In the genomic region with DNA sequence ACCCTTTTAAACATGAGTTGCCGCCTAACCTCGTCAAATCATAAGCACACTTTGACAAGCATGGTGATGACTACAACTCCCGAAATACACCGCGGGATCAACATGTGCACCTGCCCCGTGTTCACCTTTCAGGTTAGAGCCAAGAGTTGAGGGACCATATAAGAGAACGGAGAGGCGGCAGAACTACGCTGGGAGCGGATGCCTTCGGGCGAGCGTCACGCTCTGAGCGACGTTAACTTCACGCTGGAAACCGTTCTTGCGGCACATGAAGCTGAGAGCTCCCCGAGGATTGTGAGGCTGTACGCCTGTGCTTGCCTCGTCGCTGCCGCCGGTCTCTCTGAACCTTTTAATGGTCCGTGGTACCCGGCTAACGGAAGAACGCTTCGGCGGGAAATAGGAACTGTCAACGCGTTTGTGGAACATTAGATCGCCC, we compare ENCODE assay signal across 8 mouse cellular contexts. TPM values are rescaled to one million over a fixed set of nuclear protein-coding genes. Genes with fewer than 3 reads are reported as not detected.
DNase-seq lines count a peak whose midpoint lies in the region; ATAC-seq lines count a peak whose summit lies in the region.

No protein-coding gene starts in this region.

- ATAC-seq in hindbrain, embryonic 13.5 days (ENCODE audit: low FRiP score): peak; percentile 33

- peaks cover 21% of the 10 kb centered on the region for H3K4me1 ChIP-seq in hindbrain, embryonic 13.5 days (replicated peaks)

- H3K9ac ChIP-seq in hindbrain, embryonic 13.5 days: peak overlapping the region; percentile 99

- H3K9me3 ChIP-seq in hindbrain, embryonic 13.5 days: no peaks in the 10 kb centered on the region

- H3K27me3 ChIP-seq in hindbrain, embryonic 13.5 days: no peaks in the 10 kb centered on the region

- peak overlapping the region; percentile 98 for H3K27ac ChIP-seq in hindbrain, embryonic 13.5 days

- WGBS in hindbrain, embryonic 13.5 days: under 1% methylated on average over 34 of the region's 34 CpGs

- H3K36me3 ChIP-seq in hindbrain, embryonic 13.5 days: no peaks in the 10 kb centered on the region

- peak overlapping the region; percentile 84 for H3K4me2 ChIP-seq in hindbrain, embryonic 13.5 days

- H3K4me3 ChIP-seq in hindbrain, embryonic 13.5 days: peak overlapping the region; percentile 95

- peak; percentile 61 for DNase-seq in NIH3T3 (ENCODE audit: low read depth)
- DNase-seq in cerebellum, adult 9-10 months: peak; percentile 78
- DNase-seq in frontal cortex, postnatal 10 days (ENCODE audit: low spot score in 2 of 2): peak; percentile 48 to 51
- peak; percentile 53 to 61 for DNase-seq in layer of hippocampus, postnatal 36 days
- DNase-seq in lung, postnatal 25 days (ENCODE audit: low spot score): peak; percentile 73
- DNase-seq in retina, adult 2 months (ENCODE audit: low read depth, low spot score): peak; percentile 36
- DNase-seq in thymus, postnatal 25 days: peak; percentile 50

RNA-seq across cellular contexts. Expression of gene Ppp4r3b, which starts 0.7 kb away (rescaled TPM):
- polyA plus RNA-seq in hindbrain, embryonic 13.5 days (2015; fragmentation: Nextera tagmentation; extraction: Ambion mirVana): 85.8 and 93.9 TPM in 2 replicates
- total RNA-seq in layer of hippocampus, postnatal 36 days (2021): 10 to 100 TPM; 52.5 to 57.7 TPM

RNA-seq across cellular contexts. Expression of gene Pnpt1, which starts 41.4 kb away (rescaled TPM):
- polyA plus RNA-seq in hindbrain, embryonic 13.5 days (2015; fragmentation: Nextera tagmentation; extraction: Ambion mirVana): 25.1 and 27.7 TPM in 2 replicates
- 10 to 100 TPM; 19.6 to 27.2 TPM for total RNA-seq in layer of hippocampus, postnatal 36 days (2021)

Comparison
In these comparisons a context has a peak if more than half of its experiments do, and no peak if none do; other contexts are left out.
1. Peak in every context shown above with its lines: DNase-seq, ATAC-seq, H3K4me3 ChIP-seq and H3K27ac ChIP-seq.